Mouse (Mus musculus): Measurements from ENCODE around the gene Rptor.

The Rptor gene

GRCm38 (mm10) chr11:119897041-119897440 is 294.3 kb downstream of the Rptor start:
- DNase-seq (ENCODE audit: extremely low read depth, low read depth, low spot score): no peak

- no peak for DNase-seq (ENCODE audit: extremely low read depth, low read depth, low spot score)
Measured at GRCm38 (mm10) chr11:119898976-119899375, 296.3 kb downstream of the Rptor start.

- no peak for DNase-seq (ENCODE audit: extremely low read depth, low read depth, low spot score)
Measured at GRCm38 (mm10) chr11:119901174-119901573, 298.5 kb downstream of the Rptor start.

- DNase-seq (ENCODE audit: extremely low read depth, low read depth, low spot score): no peak
Measured at GRCm38 (mm10) chr11:119902891-119903290, 300.2 kb downstream of the Rptor start.

- no peak for DNase-seq (ENCODE audit: extremely low read depth, low read depth, low spot score)
Measured at GRCm38 (mm10) chr11:119904621-119905286, 302.0 kb downstream of the Rptor start.

- no peak for DNase-seq (ENCODE audit: extremely low read depth, low read depth, low spot score)
Measured at GRCm38 (mm10) chr11:119905794-119906193, 303.1 kb downstream of the Rptor start.

- DNase-seq (ENCODE audit: extremely low read depth, low read depth, low spot score): no peak
Measured at GRCm38 (mm10) chr11:119907006-119907650, 304.4 kb downstream of the Rptor start.

- DNase-seq (ENCODE audit: extremely low read depth, low read depth, low spot score): no peak
Measured at GRCm38 (mm10) chr11:119907711-119908110, 305.0 kb downstream of the Rptor start.

- no peak for DNase-seq (ENCODE audit: extremely low read depth, low read depth, low spot score)
Measured at GRCm38 (mm10) chr11:119909436-119909835, 306.7 kb downstream of the Rptor start.

GRCm38 (mm10) chr11:119912845-119913244 is 310.1 kb downstream of the Rptor start:
- no peak for DNase-seq (ENCODE audit: extremely low read depth, low read depth, low spot score)

- no peak for DNase-seq (ENCODE audit: extremely low read depth, low read depth, low spot score)
Measured at GRCm38 (mm10) chr11:119913291-119913934, 310.7 kb downstream of the Rptor start, which contains the start of gene Chmp6. TSS of gene Chmp6 (plus strand) at chr11:119913441.

- no peak for DNase-seq (ENCODE audit: extremely low read depth, low read depth, low spot score)
Measured at GRCm38 (mm10) chr11:119913935-119914314, 311.2 kb downstream of the Rptor start.

GRCm38 (mm10) chr11:119914381-119914780 is 311.7 kb downstream of the Rptor start:
- no peak for DNase-seq (ENCODE audit: extremely low read depth, low read depth, low spot score)

- no peak for DNase-seq (ENCODE audit: extremely low read depth, low read depth, low spot score)
Measured at GRCm38 (mm10) chr11:119915666-119916065, 313.0 kb downstream of the Rptor start.

- DNase-seq (ENCODE audit: extremely low read depth, low read depth, low spot score): no peak
Measured at GRCm38 (mm10) chr11:119916102-119916790, 313.5 kb downstream of the Rptor start.

- no peak for DNase-seq (ENCODE audit: extremely low read depth, low read depth, low spot score)
Measured at GRCm38 (mm10) chr11:119916834-119917469, 314.2 kb downstream of the Rptor start.

- DNase-seq (ENCODE audit: extremely low read depth, low read depth, low spot score): no peak
Measured at GRCm38 (mm10) chr11:119918521-119918920, 315.8 kb downstream of the Rptor start.

- DNase-seq (ENCODE audit: extremely low read depth, low read depth, low spot score): no peak
Measured at GRCm38 (mm10) chr11:119919432-119919831, 316.7 kb downstream of the Rptor start.

- DNase-seq (ENCODE audit: extremely low read depth, low read depth, low spot score): no peak
Measured at GRCm38 (mm10) chr11:119919897-119920296, 317.2 kb downstream of the Rptor start.

GRCm38 (mm10) chr11:119920668-119921067 is 318.0 kb downstream of the Rptor start:
- no peak for DNase-seq (ENCODE audit: extremely low read depth, low read depth, low spot score)

- DNase-seq (ENCODE audit: extremely low read depth, low read depth, low spot score): no peak
Measured at GRCm38 (mm10) chr11:119925176-119925575, 322.5 kb downstream of the Rptor start.

All from fat pad, adult 2 months (tissue).